Mouse (Mus musculus) frontal cortex, adult 2 months (tissue): ENCODE results near the gene Pcgf1. TPM values are rescaled to one million over a fixed set of nuclear protein-coding genes. Genes with fewer than 3 reads are reported as not detected.

Experiments
- DNase-seq, 2 experiments: peaks; one replicate each; pipeline ENCODE4 v3.0.0; 2022; ENCODE audit warnings: low spot score in 1 of 2; ENCODE audit errors: extremely low spot score in 1 of 2
- polyA plus RNA-seq: library from polyadenylated mRNA; depleted of rRNA; stranded (reverse); fragments of >200 nt; gene quantifications from 2 replicates; pipeline ENCODE4 v1.2.3, GENCODE M21; 2012; rRNA removed

The Pcgf1 gene
- polyA plus RNA-seq, 1 experiment, result 40.5 TPM

DNA sequence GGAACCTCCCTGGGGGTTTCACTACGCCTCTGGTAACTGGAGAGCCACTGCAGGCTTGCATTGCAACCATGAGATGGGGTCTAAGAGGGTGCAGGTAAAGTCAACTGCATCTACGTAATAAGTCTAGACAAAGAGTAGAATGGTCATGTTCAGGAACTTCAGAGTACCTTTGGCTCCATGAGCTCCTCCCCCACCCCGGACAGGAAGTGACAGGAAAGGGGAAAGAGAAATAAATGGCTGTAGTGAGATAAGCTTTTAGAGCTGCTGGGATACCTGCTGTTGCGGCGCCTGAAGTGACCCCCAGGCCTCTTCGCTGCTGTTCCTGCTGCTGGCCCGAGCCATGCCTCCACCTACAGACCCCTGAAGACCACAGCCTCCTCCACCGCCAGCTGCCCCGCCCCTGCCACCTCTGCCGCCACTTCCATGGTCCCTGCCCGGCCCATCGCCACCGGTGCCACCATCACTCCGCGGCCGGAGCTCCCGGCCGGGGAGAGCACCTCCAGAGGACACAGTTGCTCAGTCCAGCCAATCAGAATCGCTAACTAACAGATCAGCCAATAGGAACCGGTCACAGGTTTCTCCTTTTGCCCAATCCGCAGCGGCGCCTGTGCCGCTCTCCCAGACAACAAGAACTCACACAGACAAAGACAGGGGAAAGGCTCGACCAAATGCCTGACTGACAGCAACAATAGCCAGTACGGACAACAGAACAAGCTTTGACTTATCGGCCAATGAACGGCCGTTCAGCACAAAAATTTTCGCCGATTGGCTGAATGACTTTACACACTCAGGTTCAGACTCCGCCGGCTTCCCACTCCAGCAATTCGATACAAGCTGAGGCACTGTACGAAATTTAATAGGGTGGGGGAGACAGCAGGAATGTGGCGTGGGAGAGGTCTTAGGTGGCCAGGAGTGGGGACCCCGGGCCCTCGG lies 43.5 kb downstream of the Pcgf1 start, which contains the start of gene Wbp1:
Gene Wbp1 (minus strand): TSS at position 630 of the 933 bp plus-strand sequence.
- peak; percentile 98 to 99 for DNase-seq

DNA sequence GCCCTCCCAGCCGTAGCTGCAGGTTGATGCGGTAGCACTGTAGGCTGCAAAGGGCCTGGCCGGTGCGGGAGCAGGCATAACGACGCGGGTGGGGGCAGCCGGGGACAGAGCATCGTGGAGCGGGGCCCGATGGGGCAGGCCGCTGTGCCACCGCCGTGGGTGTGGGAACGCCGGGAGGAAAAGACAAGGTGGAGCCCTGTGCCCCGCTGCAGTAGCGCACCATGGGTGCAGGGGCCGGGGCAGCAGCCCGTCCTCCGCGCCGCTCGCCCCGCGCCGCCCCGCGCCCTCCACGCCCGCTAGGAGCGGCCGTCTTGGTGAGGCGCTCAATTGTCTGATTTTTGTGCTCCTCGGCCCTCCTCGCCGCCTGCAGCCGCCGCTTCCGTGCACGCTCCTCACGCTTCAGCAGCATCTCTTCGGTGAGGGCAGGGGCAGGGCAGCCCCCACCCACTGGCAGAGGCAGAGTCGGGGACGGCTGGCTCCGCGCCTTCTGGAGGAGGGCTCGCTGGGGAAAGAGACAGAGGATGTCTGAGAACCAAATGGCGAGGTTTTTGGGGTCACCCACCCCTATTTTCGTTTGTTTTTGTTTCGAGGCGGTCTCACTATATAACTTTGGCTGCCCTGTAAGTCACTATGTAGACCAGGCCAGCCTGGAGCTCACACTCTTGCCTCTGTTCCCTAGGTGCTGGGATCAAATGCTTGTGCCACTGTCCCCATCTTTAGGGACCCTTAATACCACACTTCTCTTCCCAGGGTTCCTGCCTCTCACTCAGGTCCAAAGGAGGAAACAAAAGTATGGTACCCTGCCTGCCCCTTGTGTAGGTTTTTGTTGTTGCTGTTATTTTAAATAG lies 44.4 kb downstream of the Pcgf1 start:
- no peak for DNase-seq

DNA sequence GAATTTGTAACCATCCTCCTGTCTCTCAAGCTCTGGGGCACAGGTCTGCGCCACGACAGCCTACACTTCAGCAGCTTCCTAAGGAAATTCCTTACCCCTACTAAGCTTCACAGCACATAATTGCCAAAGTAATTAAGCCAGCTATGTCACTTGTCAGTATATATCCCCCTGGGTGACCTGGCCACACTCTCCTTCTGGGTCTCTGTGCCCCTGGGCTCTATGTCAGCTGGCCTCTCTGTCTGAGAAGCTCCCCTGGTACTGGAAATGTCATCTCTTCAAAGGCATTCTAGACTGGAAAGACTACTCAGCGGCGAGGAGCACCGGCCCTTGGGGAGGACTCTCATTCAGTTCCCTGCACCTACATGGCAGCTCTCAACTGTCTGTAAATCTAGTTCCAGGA lies 45.3 kb downstream of the Pcgf1 start:
- DNase-seq, result no peak

DNA sequence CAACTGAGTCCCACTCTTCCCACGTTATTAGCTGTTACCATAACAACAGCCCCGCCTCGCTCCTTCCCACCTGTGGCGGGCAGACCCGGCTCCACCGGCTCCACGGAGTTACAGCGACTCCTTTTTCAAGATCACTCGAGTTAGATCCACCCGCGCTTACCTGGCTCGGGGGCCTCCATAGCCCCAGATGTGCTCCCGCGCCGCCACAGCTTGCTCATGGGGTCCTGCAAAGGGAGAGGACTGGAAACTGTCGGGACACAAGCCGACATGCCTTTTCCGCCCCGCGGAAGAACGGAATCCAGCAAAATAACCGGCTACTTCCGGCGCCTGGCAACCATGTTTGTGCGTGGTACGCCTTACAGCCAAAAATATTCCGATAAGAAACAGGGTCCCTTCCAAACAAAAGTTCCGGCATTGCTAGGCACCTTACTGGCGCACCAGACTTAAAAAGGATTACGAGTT lies 47.2 kb downstream of the Pcgf1 start:
- DNase-seq, result peak; percentile 83 to 92

DNA sequence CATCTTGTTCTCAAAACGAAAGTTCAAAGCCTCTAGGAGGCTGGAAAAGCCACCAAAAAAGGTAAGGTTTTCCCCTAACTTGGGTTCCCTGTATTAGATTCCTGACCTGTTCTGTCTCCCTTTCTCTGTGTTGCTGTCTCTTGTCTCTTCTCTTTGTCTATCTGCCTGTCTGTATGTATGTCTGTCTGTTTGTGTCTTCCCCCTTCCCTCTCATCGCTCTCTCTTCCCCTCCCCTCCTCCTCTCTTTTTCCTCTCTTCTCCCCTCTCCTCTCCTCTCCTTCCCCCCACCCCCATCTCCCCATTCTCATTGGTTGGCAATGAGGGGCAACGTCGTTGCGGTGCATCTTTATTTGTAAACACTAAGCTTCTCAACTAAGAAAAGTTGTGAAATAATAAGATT lies 47.7 kb downstream of the Pcgf1 start, which contains the start of gene Ino80b:
Gene Ino80b (minus strand): TSS at position 101 of the 400 bp plus-strand sequence.
- no peak for DNase-seq

DNA sequence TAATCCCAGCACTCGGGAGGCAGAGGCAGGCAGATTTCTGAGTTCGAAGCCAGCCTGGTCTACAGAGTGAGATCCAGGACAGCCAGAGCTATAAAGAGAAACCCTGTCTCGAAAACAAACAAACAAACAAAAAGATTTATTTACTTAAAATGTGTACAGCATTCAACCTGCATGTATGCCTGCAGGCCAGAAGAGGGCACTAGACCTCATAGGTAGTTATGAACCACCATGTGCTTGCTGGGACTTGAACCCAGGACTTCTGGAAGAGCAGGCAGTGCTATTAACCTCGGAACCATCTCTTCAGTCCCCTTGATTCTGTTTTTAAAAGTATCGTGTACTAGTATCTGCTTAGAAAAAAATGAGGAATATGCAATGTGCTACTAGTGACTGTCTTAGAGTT lies 49.8 kb downstream of the Pcgf1 start:
- DNase-seq, result no peak

Other genes with a start within 250 kb of the Pcgf1 start
- gene Sema4f, start 138.1 kb upstream of the Pcgf1 start, polyA plus RNA-seq, result 24.6 and 27.5 TPM in 2 replicates
- 0.12 TPM in 1 of 2 replicates, not detected in the other for gene M1ap, start 131.0 kb upstream of the Pcgf1 start, polyA plus RNA-seq
- gene Dok1, start 44.4 kb upstream of the Pcgf1 start, polyA plus RNA-seq, result 1.7 and 2.4 TPM in 2 replicates
- 6.4 and 6.6 TPM in 2 replicates for gene Loxl3, start 43.7 kb upstream of the Pcgf1 start, polyA plus RNA-seq
- 220 and 253 TPM in 2 replicates for gene Aup1, start 23.3 kb upstream of the Pcgf1 start, polyA plus RNA-seq
- 58.8 and 63.7 TPM in 2 replicates for gene Htra2, start 22.6 kb upstream of the Pcgf1 start, polyA plus RNA-seq
- gene Dqx1, start 20.0 kb upstream of the Pcgf1 start, polyA plus RNA-seq, result 0.76 and 0.97 TPM in 2 replicates
- not detected in 2 replicates for gene Tlx2, start 7.6 kb upstream of the Pcgf1 start, polyA plus RNA-seq
- 0.36 and 0.66 TPM in 2 replicates for gene Lbx2, start 8.5 kb downstream of the Pcgf1 start, polyA plus RNA-seq
- gene Ccdc142, start 23.7 kb downstream of the Pcgf1 start, polyA plus RNA-seq, result 6.3 and 11.1 TPM in 2 replicates
- 8.5 and 11.2 TPM in 2 replicates for gene Gm42688, start 23.7 kb downstream of the Pcgf1 start, polyA plus RNA-seq
- 96.4 and 109 TPM in 2 replicates for gene Mrpl53, start 31.2 kb downstream of the Pcgf1 start, polyA plus RNA-seq
- 30.6 and 31.6 TPM in 2 replicates for gene Mogs, start 37.6 kb downstream of the Pcgf1 start, polyA plus RNA-seq
- 95.9 and 107 TPM in 2 replicates for gene Wbp1, start 43.7 kb downstream of the Pcgf1 start, polyA plus RNA-seq
- gene Ino80b, start 47.6 kb downstream of the Pcgf1 start, polyA plus RNA-seq, result 24.6 and 31.4 TPM in 2 replicates
- gene Rtkn, start 57.6 kb downstream of the Pcgf1 start, polyA plus RNA-seq, result 101 and 119 TPM in 2 replicates
- 26.6 and 27.7 TPM in 2 replicates for gene Wdr54, start 78.5 kb downstream of the Pcgf1 start, polyA plus RNA-seq
- 28.6 TPM in 2 replicates for gene 1700003E16Rik, start 78.5 kb downstream of the Pcgf1 start, polyA plus RNA-seq
- 344 and 369 TPM in 2 replicates for gene Dctn1, start 88.1 kb downstream of the Pcgf1 start, polyA plus RNA-seq
- gene Slc4a5, start 142.0 kb downstream of the Pcgf1 start, polyA plus RNA-seq, result 0.04 and 0.21 TPM in 2 replicates
- gene Mthfd2, start 248.0 kb downstream of the Pcgf1 start, polyA plus RNA-seq, result 6.3 and 6.9 TPM in 2 replicates
- 16.3 and 19.2 TPM in 2 replicates for gene Mob1a, start 248.1 kb downstream of the Pcgf1 start, polyA plus RNA-seq